Mouse (Mus musculus): ENCODE measurements around the gene Msi1.

DNA sequence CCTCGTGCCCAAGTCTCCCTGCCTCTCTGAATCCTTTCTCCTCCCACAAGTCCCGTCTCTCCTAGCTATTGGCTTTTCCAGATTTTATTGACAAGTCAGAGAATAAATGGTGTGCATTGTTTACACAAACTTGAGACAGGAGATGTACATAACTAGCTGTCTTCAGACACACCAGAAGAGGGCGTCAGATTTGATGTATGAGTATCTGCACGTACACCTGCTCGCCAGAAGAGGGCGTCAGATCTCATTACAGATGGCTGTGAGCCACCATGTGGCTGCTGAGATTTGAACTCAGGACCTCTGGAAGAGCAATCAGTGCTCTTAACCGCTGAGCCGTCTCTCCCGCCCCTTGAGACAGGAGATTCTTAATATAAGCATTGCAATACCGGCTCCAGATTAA is 43.8 kb downstream of the Msi1 start:
- TF ChIP-seq TAL1 (IDR thresholded peaks at IDR 0.05; ENCODE audit: low read length): no peak
- TF ChIP-seq GATA1 (IDR thresholded peaks at IDR 0.05; ENCODE audit: low read length): no peak
